Mouse (Mus musculus) right cerebral cortex, postnatal 25 days (tissue): ENCODE results near the gene Pnpla3.
"Not testable (repeated sequence)": the region's sequence is repeated elsewhere in the genome, so short reads cannot be mapped to it uniquely, and the experiment has no call there.

ENCODE experiments used
- DNase-seq: peaks from one replicate; pipeline ENCODE4 v3.0.0; 2022

Pnpla3 gene

DNA sequence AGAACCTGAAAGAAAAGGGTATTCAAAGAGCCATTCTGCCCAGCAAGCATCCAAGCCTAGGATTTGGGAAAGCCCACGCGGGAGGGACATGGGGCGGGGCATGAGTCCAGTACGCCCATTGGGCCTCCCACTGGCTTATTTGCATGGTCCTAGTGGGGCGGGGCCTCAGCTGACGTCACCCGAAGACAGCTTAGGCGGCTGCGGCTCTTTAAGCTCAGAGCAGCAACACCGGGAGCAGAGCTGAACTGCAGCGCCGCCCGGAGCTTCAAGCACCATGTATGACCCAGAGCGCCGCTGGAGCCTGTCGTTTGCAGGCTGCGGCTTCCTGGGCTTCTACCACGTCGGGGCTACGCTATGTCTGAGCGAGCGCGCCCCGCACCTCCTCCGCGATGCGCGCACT is at the start of gene Pnpla3:
Gene Pnpla3, plus strand, starts transcription at position 238 of the 400 bp plus-strand sequence.
- DNase-seq, result peak; percentile 95

DNA sequence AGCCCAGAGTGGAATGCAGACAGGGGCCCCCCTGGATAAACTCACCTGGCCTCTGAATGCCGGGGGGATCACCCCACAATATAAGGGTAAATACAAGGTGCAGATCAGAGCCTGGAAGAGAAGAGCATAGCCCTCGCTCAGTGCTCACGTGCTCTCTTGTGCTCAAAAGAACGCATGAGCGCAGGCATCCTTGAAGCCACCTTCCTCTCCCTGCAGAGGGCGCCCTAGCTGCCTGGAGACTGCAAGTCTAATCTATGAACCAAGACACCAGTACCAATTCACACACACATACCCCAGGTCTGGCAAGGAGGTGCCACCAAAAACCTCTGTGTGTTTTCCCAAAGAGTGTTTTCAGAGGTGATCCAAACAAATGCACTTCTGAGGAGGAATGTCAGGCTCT is 47.0 kb upstream of the Pnpla3 start:
- DNase-seq, result no peak

DNA sequence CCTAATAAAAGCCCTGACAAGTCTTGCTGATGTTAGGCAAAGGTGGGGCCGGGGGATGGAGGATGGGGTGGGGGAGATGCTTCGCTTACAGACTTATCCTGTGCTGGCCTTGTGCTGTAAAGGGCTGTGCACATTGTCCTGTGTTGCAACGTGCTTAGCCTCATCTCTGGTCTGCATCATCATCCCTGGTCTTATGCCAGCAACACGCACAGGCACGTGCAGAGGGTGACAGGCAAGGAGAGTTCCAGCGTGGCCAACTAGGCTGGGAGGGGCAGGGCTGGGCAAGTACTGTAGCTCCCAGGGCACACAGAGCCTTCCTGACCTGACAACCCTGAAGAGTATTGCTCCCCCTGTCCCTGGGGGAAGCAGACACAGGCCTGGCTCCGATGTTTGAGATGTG is 46.6 kb upstream of the Pnpla3 start:
- no peak for DNase-seq

DNA sequence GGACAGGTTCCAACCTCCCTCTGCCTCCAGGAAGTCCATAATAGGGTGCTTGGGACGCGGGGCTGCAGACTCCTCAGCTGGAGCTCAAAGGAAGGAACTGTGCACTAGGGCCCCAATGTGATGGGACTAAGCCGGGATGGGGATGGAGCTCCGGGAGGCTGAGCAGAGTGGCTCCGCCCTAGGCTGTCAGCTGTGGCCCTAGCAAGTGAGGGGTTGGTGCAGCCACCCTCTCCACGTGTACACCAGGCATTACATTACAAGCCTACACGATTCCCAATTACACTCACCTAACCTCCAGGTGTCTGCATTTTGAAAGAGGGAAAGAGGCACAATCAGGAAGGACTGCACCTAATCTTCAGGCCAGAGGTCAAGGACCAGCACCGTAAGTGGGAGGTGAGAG is 44.6 kb upstream of the Pnpla3 start, which contains the start of gene Pnpla5:
Gene Pnpla5, minus strand, starts transcription at position 101 of the 400 bp plus-strand sequence.
- DNase-seq, result no peak

DNA sequence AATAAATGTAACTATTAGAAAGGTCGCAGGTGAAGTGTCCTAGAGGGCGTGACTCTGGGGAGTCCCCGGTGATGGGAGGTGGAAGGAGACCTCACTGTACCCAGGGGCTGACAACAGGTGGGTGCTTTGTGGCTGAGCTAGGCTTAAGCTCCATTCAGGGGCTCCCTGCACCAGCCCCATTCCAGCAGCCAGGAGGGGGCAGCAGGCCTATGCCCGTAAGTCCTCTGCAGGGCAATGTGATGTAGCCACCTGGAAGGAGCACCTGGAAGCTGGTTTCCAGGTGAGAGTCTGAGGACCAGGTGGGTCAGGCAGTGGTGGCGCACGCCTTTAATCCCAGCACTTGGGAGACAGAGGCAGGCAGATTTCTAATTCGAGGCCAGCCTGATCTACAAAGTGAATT is 43.6 kb upstream of the Pnpla3 start:
- no peak for DNase-seq

DNA sequence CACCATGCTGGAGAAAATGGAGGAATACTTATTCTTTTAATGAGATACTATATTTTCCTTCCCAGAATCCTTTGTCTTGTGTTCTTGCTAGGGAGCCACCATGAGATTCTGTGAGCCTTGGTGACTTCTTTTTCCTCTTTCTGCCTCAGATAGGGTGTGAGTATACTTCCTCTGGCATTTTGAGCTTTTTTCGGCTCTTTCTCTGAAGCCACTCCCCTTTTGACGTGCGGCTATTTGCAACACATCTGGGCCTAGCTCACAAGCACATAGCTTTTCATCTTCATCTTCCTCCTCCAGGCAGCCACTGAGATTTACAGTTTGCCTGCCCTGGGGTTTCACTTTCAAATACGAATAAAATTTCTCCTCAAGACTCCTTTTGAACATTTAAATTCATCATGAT is 41.2 kb upstream of the Pnpla3 start:
- DNase-seq, result no peak

DNA sequence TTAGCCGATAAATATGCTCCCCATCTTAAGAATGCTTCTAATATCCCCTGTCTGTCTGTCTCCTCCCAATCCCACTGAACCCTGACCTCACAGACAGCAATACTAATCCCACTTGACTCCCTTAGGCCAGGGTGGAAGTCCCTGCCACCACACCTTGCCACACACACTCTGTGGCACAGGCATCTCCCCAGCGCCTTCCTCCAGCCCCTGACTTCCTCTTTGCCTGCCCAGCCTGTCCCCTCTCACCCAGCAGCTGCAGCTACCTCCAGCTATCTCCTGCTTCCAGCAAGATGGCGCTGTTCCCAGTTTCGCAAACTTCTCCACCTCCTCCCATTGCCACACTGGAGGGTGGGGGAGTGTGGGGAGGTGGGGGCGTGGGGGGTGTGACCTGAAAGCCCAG is 40.8 kb upstream of the Pnpla3 start:
- DNase-seq, result no peak

DNA sequence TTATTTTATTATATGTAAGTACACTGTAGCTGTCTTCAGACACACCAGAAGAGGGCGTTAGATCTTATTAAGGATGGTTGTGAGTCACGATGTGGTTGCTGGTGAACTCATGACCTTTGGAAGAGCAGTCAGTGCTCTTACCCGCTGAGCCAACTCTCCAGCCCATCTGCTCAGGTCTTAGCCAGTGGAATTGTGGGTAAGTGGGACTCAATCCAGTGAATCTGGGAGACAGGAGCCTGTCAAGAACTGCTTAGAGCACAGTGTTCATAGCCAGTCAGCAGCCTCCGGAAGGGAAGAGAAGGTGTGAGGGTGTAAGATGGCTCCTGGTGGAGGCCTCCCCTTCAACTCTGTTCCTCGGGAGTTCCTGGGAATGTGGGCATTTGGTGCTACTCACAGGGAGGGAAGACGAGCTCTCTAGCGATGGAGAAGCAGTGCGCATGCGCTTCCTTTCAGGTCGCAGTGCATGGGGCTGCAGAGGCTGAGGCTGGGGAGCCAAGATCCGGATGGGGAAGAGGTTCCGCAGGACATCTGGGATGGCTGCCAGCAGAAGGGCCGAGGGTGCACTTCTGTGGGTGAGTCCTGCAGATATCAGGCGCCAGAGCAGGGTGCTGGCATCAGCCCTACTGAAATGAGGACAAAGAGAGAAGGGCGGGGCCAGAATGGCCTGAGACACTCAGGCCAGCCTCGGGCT is 36.4 kb upstream of the Pnpla3 start:
- no peak for DNase-seq

DNA sequence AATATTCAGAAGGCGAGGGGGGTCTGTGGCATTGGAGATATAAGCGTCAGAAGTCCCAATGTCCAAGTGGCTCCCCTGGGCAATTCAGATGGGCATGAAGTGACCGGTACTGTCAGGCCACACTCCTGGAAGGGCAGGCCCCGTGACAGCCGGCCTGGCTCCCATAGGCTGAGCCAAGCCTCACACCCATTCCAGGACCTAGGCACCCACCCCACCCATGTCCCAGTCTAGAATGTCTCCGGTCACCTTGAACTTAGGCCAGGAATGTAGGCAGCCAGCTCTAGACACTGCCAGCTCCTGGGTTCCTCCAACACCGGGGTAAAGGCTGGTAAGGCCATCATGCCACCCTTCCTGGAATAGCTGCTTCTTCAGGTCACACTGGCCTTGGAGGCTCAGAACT is 35.7 kb upstream of the Pnpla3 start:
- DNase-seq, result no peak

DNA sequence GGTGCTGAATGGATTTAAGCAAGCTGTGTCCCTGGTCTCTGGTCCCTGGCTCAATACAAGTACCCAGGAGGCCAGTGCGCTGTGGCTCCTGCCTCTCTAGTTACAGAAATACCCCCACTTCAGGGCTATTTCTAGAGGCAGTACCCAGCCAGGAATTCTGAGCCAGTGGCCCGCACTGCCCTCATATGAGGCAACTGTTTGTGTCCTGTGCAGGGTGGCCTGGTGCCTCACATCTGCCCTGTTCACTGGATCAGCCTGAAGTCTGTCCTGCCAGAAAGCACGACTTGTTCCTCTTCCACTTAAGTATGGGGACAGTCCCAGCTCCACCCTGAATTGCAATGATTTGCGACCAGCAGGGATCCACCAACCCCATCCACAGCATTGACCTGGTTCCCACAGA is 34.2 kb upstream of the Pnpla3 start:
- no peak for DNase-seq

DNA sequence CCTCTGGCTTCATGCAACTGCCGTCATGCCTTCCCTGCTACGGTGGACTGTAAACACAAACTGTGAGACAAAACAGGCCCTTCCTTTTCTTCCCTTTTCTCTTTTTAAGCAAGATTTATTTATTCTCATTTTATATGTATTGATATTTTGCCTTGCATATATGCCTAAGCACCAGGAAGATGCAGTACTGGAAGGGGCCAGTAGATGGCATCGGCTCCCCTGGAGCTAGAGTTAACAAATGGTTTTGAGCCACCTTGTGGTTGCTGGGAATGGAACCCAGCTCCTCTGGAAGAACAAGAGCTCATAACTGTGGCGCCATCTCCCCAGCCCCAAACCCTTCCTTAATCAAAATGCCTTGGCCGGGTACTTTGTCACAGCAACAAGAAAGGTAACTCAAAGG is 32.2 kb upstream of the Pnpla3 start:
- DNase-seq, result no peak

DNA sequence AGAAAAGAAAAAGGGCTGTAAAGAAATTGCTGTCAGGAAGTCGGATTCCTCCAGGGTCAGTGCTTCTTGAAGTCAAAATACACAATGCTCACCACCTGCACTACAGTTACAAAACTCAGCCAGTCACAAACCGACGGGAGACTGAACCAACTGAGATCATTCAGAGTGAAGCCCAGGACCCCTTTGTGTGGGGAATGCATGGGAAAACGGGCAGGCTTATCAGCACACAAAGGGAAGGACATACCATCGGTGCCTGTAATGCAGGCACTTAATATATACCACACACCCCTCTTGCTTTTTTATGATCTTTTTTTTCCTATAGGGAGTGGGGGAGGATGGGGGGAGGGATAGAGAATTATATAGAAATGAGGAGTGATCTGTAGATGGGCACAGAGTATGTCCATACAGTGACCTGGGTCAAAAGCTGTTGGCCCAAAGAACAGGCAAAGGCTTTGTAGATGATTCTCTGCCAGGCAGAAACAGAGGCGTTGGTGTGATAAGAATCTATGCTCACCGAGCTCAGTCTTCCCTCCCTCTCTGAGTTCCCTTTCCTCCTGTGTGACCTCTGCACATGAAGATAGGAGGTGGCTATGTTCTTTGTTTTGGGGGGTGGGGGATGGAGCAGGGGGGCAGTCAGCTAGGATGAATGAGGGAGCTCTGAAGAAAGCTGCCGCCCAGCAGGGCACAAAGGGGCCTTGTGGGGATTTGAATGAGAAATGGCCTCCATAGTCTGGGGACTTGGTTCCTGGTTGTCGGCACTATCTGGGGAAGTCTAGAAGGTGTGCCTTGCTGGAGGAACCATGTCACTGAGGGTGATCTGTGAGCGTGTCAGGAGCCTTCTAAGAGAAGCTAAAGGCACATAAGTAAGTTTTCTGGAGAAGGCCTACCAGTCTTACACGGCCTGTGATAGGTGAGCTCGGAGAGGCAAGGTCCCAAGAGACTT is 30.9 kb upstream of the Pnpla3 start:
- no peak for DNase-seq

DNA sequence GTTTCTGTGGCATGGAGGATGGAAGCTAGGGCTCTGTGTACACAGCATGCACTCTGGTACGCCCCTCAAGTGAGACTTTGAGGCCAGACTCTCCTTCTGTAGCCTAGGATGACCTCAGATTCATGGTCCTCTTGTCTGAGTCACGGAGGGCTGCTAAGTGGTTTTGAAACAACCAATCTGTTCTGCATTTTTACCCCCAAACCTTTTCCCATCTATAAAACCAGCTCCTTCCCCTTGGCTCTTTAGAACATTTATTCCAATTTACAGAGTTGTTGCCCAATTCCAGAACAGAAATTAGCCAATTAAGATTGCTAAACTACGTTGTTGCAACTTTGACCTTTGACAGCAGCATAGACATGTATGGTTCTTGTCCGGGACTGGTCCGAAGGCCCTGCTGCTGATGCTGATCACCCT is 28.0 kb upstream of the Pnpla3 start:
- DNase-seq, result no peak

DNA sequence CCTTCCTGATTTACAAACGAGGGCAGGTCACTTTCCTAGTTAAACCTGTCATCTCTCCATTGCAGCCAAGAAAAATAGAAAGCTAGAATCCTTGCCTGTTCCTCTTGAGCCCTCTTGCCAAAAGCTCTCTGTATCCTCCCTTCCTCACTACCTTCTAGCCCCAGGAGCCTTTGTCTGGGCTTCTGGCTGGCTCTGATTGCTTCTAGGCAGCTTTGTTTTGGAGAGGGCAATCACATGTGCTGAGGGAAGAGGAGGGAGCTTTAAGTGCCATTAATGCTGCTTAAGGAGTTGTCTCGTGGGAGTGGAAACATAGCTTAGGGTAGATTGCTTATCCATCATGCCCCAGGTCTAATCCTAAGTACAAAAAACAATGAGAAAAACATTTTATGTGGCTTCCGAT is 27.5 kb upstream of the Pnpla3 start:
- no peak for DNase-seq

DNA sequence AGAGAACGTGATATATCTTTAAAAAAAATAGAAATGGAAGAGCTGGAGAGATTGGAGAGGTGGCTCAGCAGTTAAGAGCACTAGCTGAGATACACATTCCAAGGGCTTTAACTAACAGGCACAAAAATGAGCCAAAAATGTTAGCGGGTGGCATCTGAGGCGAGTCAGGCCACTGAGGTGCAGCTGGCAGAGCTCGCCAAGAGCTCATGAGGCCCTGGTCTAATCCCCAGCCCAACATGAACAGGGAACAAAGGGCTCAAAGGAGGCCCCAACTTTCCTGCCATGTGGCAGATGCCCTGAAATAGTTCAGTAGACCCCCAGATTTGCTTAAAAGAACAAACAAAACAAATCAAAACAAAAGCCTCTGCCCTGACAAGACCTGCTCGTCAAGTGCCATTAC is 26.7 kb upstream of the Pnpla3 start:
- no peak for DNase-seq

DNA sequence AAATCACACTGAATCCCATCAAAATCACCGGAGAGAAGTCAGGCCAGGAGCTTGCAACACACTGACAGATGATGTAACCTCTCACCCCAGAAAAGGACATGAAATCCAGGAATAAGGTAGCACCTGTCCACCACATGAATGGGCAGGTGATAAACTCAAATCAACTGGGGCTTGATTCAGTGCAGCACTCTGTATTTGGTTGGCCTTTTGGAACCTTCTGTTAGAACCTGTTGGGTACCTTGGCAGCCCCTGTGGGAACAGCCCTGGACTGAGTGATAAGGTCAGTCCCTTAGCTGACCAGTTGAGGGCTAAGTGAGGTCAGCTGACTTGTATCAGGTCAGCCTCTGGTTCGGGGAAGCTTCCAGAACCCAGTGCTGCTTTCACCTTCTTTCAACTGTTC is 11.5 kb upstream of the Pnpla3 start:
- DNase-seq, result no peak

DNA sequence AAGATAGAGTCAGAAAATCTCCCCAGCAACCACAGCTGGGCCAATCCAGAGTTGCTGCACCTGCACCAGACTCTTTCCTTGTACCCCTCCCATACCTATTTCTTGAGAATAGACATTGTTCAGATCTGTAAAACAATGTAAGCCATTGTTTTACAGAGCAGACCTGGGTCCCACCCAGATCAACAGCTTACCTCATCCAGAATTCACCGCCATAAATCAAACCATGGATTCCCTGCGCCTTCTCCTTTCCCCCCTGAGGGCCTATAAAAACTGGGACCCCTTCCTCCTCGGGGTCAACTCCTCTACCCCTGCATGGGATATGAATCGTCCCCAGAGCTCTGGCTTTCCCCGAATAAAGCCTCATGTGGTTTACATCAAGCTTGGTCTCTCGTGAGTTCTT is 10.1 kb upstream of the Pnpla3 start:
- not testable (repeated sequence) for DNase-seq

DNA sequence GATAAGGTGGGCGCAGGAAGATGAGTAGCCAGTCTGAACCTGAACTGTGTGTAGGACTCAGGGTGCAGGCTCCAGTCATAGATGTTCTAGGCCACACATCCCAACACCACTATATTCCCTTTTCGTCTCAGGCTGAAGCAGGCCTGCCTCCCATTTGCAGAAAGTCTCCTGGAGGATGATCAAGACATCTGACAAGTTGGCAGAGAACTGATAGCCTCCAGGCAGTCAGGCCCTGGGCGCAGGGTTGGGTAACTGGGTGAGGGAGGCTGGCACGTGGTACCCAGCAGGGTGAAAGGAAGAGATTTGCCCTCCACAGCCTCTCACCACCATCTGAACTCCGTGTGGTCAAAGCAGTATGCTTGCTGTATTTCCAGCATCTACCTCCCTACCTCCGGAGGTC is 5.8 kb upstream of the Pnpla3 start:
- DNase-seq, result no peak

DNA sequence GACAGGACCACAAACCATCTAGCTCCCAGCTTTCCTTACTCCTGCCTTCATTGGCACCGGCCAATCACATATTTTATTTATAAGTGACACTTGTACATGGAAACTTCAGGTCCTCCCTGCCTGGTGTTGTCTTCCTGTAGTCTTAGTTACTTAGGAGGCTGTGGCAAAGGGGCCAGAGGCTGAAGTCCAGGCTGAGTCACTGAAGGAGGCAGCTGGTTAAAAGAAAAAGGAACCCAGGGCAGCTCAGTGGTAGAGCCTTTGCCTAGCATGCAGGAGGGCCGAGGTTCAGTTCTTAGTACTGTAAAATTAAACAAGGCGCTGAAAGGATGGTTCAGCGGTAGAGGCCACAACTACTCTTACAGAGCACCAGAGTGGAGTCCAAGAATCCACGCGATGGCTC is 819 bp upstream of the Pnpla3 start:
- no peak for DNase-seq

DNA sequence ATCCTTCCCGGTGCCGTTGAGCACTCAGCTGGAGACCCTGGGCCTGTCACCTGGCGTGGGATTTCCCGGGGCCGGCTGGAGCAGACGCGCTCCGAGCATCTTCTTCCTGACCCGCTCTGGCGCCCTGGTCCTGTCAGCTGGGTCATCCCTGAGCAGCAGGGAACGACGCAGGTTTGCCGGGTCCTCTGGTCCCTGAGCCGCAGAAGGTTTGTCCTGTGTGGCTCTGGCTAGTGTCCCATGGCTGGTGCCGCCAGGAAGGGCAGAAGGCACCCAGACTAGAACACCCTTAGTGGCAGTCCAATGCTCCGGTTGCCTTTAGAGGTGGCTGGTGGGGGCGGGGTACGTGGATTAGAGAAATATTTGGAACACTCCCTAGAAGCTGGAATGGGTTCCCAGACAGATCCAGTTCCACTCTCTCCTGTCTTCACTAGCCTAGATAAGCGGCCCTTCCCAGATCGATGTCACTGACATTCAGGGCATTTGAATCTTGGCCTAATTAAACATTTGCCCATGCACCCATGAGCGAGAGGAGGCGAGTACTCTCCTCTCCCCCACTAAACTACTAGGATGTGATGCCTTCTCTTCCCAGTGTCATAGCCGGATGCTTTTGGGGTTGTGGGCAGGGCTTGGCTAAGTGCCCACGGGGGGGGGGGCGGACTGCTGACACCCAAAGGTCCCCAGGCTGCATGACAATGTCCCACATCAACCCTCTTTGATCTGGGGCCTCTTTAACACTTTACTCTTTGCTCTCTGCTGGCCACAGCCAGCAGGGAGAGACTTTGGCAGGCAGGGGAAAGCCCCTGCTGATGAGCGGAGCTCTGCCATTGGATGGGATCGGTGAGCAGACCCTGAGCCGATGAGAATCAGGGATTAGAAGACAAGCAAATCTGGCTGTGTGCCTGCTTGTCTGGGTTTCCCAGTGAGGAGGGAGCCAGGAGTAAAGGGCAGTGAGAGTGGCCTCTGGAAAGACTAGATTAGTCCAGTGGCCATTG is 829 bp downstream of the Pnpla3 start:
- peak; percentile 38 for DNase-seq

DNA sequence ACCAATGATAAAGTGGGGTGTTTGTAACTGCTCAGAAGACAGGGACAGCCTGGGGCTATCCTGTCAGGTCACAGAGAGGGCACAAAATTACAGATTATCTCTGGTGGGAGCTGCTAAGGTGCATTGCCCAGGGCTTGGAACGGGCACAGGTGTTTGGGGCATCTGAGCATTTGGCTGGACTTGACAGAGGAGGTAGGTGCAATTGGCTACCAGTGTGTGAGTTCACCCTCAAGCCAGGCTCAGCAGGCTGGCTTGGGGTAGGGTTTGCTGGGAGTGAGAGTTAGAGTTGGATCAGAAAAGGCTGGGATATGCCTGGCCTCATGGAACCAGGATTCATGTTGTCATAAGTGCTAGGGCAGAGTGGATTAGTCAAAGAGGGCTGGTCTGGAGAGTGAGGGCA is 1.9 kb downstream of the Pnpla3 start:
- no peak for DNase-seq

DNA sequence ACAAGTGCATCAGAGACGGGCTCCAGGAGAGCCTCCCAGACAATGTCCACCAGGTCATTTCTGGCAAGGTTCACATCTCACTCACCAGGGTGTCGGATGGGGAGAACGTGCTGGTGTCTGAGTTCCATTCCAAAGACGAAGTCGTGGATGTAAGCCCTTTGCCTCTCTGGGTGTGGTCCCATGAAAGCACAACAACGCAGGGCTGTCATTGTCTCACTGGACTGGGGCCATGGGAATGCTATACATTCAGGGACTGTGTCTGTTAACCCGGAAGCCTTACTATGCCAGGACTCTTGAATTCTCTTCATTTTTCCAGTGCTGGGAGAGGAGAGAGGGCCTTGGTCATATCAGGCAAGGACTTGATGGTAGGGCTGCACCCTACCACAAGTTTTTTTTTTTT is 3.5 kb downstream of the Pnpla3 start:
- no peak for DNase-seq

DNA sequence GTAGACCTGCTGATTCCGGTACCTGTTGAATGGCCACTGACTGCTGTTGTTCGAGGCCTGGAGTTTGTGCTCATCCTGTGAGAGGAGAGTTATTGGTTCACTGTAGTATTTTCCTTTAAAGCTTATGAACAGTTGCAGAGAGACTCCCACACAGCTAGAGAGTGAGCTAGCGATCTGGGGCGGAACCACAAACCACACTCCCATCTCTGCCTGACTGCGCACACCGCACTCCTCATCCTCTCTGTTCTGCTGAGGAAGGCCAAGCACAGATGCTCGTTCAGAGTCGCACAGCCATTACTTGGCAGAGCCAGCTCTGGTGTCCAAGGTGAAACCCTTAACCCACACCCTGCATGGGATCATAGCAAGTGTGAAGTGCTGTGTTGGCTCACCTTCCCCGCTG is 11.1 kb downstream of the Pnpla3 start:
- DNase-seq, result no peak
